Mouse (Mus musculus): Measurements from ENCODE around the gene Nr1d1. TPM values are rescaled to one million over a fixed set of nuclear protein-coding genes. Genes with fewer than 3 reads are reported as not detected.
A peak's percentile ranks its signal among the peaks of the same experiment; 100 is the strongest.

Gene Nr1d1
- total RNA-seq (2012; rRNA removed) (0.21 and 0.25 TPM in 2 replicates), total RNA-seq (2014; rRNA removed) (0.17 and 0.39 TPM in 2 replicates), polyA plus RNA-seq (2012; ENCODE audit: insufficient read length, low read depth) (0.95 and 1.4 TPM in 2 replicates)

DNA sequence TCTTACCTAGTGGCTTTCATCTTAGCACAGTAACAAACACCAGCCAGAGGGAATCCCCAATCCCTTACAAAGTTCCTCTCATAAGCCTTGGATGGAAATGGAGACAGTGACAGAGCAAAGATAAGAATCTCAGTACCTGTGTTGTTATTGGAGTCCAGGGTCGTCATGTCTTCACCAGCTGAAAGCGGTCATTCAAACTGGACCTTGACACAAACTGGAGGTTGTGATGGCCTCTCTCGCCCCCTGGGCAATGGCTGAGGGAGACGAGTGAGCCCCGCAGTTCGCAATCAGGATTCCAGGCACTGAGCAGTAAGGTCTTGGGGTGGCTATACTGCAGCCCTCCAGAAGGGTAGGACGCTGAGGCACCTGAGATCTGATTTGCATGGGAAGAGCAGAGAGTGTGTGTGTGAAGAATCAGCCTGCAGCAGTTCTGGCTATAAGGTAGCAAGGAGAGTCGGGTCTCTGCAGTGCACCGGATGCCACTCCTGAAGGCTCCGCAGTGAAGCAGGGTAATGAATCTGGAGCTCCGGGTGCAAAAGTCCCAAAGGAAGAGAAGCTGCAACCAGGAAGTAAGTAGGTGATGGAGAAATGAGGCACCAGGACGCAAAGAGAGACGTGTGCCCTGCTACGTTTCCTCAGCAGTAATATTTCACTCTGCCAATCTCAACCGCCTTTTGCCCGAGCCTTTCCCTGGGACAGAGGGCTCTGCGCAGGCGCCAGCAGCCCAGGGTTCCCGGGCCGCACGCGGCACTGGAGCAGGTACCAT lies at the start of gene Nr1d1:
Nr1d1 (minus strand) TSS at position 752 of the 766 bp plus-strand sequence.
- Histone ChIP-seq H3K4me3 (replicated peaks in 1 of 3; ENCODE audit: low read depth in 2 of 3, low read length in 2 of 3, poor library complexity in 1 of 3) (peak within 1 kb of the TSS; percentile 4 to 32 (median 27)), H3K4me2 (ENCODE audit: insufficient read depth, low read depth, poor library complexity, severe bottlenecking) (peak within 1 kb of the TSS; percentile 87), H3K27ac (ENCODE audit: insufficient read depth, low read depth) (no peak within 1 kb of the TSS), H3K79me2 (replicated peaks; ENCODE audit: control insufficient read depth, extremely low read depth, insufficient read depth, poor library complexity, severe bottlenecking) (no peaks in the 10 kb centered on the region), H3K27me3 (replicated peaks) (peaks cover 17% of the 10 kb centered on the region), H3K4me1 (ENCODE audit: control insufficient read depth in 1 of 2, insufficient read depth in 2 of 2) (peaks cover 34 to 58% of the 10 kb centered on the region in 2 experiments), H3K9me3 (replicated peaks; ENCODE audit: low read length) (no peaks in the 10 kb centered on the region), H3K36me3 (replicated peaks in 1 of 2; ENCODE audit: control insufficient read depth in 1 of 2, insufficient read depth in 1 of 2, low read length in 1 of 2) (peaks cover 0 to 6% of the 10 kb centered on the region in 2 experiments), H3K9ac (ENCODE audit: insufficient read depth, low read depth) (no peak within 1 kb of the TSS)
- dilution Hi-C loops (cut with MboI; ENCODE audit: extremely low pct_ligation_motif_present, extremely low pct_unique_long_range_greater_than_20kb, low sequenced_read_pairs) (no loop called here), in situ Hi-C loops (cut with MboI; ENCODE audit: low pct_ligation_motif_present, low pct_unique_long_range_greater_than_20kb, low sequenced_read_pairs) (no loop called here)
- TF ChIP-seq TCF12 (IDR thresholded peaks at IDR 0.05; ENCODE audit: low read depth, low read length) (0 out of 2 replicates have a peak, but pooled peaks have one; percentile 16), JUND (conservative IDR thresholded peaks at IDR 0.05; ENCODE audit: low read depth, low read length) (no peak), USF1 (IDR thresholded peaks at IDR 0.05; ENCODE audit: low read depth, low read length) (no peak; the same call in 1 of the 2 replicates), PAX5 (IDR thresholded peaks at IDR 0.05; ENCODE audit: low read length) (no peak), USF2 (conservative IDR thresholded peaks at IDR 0.05; ENCODE audit: low read depth, low read length) (peak; percentile 22; the same call in 1 of the 2 replicates), MAX (IDR thresholded peaks at IDR 0.05; ENCODE audit: low read length) (no peak), EP300 (IDR thresholded peaks at IDR 0.05; ENCODE audit: low read length) (0 out of 2 replicates have a peak, but pooled peaks have one; percentile 25), MAFK (IDR thresholded peaks at IDR 0.05; ENCODE audit: insufficient replicate concordance, low read length) (0 out of 2 replicates have a peak, but pooled peaks have one; percentile 9)
- DNase-seq (ENCODE audit: extremely low read depth): no peak

GRCm38 (mm10) chr11:98820968-98821367 lies 45.8 kb upstream of the Nr1d1 start:
- H3K9ac ChIP-seq (ENCODE audit: insufficient read depth, low read depth): no peak overlapping the region
- H3K4me3 ChIP-seq (replicated peaks in 1 of 3; ENCODE audit: low read depth in 2 of 3, low read length in 2 of 3, poor library complexity in 1 of 3): no peak overlapping the region
- no peak overlapping the region for H3K27ac ChIP-seq (ENCODE audit: insufficient read depth, low read depth)
- H3K9me3 ChIP-seq (replicated peaks; ENCODE audit: low read length): peaks cover 4% of the 10 kb centered on the region
- no peaks in the 10 kb centered on the region for H3K27me3 ChIP-seq (replicated peaks)
- in situ Hi-C loops (cut with MboI; ENCODE audit: low pct_ligation_motif_present, low pct_unique_long_range_greater_than_20kb, low sequenced_read_pairs) (no loop called here), dilution Hi-C loops (cut with MboI; ENCODE audit: extremely low pct_ligation_motif_present, extremely low pct_unique_long_range_greater_than_20kb, low sequenced_read_pairs) (no loop called here)
- H3K36me3 ChIP-seq (replicated peaks in 1 of 2; ENCODE audit: control insufficient read depth in 1 of 2, insufficient read depth in 1 of 2, low read length in 1 of 2): peaks cover 63 to 93% of the 10 kb centered on the region in 2 experiments
- H3K4me2 ChIP-seq (ENCODE audit: insufficient read depth, low read depth, poor library complexity, severe bottlenecking): no peak overlapping the region
- TF ChIP-seq MAFK (IDR thresholded peaks at IDR 0.05; ENCODE audit: insufficient replicate concordance, low read length) (no peak), BHLHE40 (IDR thresholded peaks at IDR 0.05; ENCODE audit: low read depth, low read length) (no peak), SIN3A (IDR thresholded peaks at IDR 0.05; ENCODE audit: low read length) (no peak), POLR2AphosphoS2 (IDR thresholded peaks at IDR 0.05; ENCODE audit: low read depth, low read length) (no peak), NELFE (IDR thresholded peaks at IDR 0.05; ENCODE audit: low read depth, low read length) (no peak), UBTF (IDR thresholded peaks at IDR 0.05; ENCODE audit: low read depth, low read length) (no peak), MXI1 (IDR thresholded peaks at IDR 0.05; ENCODE audit: low read depth, low read length) (no peak), GABPA (IDR thresholded peaks at IDR 0.05; ENCODE audit: insufficient replicate concordance, low read depth, low read length) (no peak), ZNF384 (IDR thresholded peaks at IDR 0.05; ENCODE audit: low read depth, low read length) (no peak), JUN (IDR thresholded peaks at IDR 0.05; ENCODE audit: insufficient read depth, low read depth, low read length) (no peak), MEF2A (IDR thresholded peaks at IDR 0.05; ENCODE audit: borderline replicate concordance, low read depth, low read length) (no peak)
- peaks cover 59% of the 10 kb centered on the region for H3K79me2 ChIP-seq (replicated peaks; ENCODE audit: control insufficient read depth, extremely low read depth, insufficient read depth, poor library complexity, severe bottlenecking)
- H3K4me1 ChIP-seq (ENCODE audit: control insufficient read depth in 1 of 2, insufficient read depth in 2 of 2): peaks cover 0 to 12% of the 10 kb centered on the region in 2 experiments; a peak in 2 of 4 replicates
- DNase-seq (ENCODE audit: extremely low read depth): no peak
